In the genomic region with DNA sequence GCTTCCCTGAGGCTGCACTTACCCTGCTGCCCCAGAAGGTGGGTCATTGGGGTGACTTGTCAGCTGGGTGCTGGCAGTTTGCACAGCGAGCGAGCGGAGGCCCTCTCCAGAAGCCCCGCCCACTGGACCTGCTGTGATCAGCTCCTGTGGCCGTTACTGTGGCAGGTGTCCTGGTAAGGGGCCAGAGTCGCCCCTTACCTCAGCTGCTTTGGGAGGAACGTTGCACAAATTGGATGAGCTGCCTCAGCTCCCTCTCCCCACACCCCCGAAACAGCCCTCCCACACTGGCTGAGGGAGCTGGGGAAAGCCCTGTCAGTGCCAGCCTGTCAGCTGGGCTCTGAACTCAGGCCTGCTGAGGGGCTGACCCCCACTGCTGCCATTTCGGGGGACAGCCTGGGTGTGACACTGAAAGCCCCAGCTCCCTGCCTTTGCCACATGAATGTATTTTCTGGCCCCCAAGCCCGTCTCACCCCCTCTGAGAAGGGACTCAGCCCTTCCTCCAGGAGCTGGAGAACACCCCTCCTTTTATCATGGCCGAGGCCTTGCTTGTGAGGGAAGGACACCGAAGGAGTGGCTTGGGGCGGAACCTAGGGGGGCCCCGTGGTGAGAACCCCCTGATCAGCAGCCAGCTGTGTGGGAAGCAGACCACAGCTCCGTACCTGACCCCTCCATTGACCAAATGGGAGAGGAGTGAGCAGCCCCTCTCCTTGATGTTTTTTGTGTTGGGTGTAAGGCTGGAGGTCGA, we compare ENCODE assay signal across 8 mouse cellular contexts. TPM values are rescaled to one million over a fixed set of nuclear protein-coding genes. Genes with fewer than 3 reads are reported as not detected.
DNase-seq lines count a peak whose midpoint lies in the region; ATAC-seq and TF ChIP-seq lines count a peak whose summit lies in the region.

No protein-coding gene starts in this region.

- peaks cover 74% of the 10 kb centered on the region for H3K36me3 ChIP-seq in thymus, adult 2 months (ENCODE audit: control insufficient read depth, insufficient read depth, low read length)
- H3K36me3 ChIP-seq in heart, embryonic 15.5 days = peaks cover 79% of the 10 kb centered on the region
- H3K36me3 ChIP-seq in limb, embryonic 10.5 days = peaks cover 93% of the 10 kb centered on the region
- peaks cover 87% of the 10 kb centered on the region for H3K36me3 ChIP-seq in midbrain, embryonic 12.5 days

- DNase-seq in frontal cortex, postnatal 36 days (ENCODE audit: low spot score in 2 of 2) = no peak
- DNase-seq in thymus, postnatal 4 days = peak; percentile 68
- no peak for DNase-seq in thymus, adult 2 months
- peak; percentile 41 for DNase-seq in limb, embryonic 10.5 days (ENCODE audit: low spot score)
- no peak for DNase-seq in urinary bladder, postnatal 25 days (ENCODE audit: low spot score)

- TF ChIP-seq CTCF in thymus, adult 2 months (IDR thresholded peaks at IDR 0.05; ENCODE audit: borderline replicate concordance, control insufficient read depth, extremely low read depth, insufficient read depth, low read length, poor library complexity) = no peak

- TF ChIP-seq POLR2A in thymus, adult 2 months (IDR thresholded peaks at IDR 0.05; ENCODE audit: control insufficient read depth, extremely low read depth, insufficient read depth, low read length, poor library complexity) = no peak

- H3K4me1 ChIP-seq in thymus, adult 2 months (replicated peaks; ENCODE audit: control insufficient read depth, insufficient read depth, low read length) = peaks cover 13% of the 10 kb centered on the region
- peaks cover 47% of the 10 kb centered on the region for H3K4me1 ChIP-seq in heart, embryonic 15.5 days (replicated peaks)
- H3K4me1 ChIP-seq in limb, embryonic 10.5 days = peaks cover 37% of the 10 kb centered on the region
- peaks cover 45% of the 10 kb centered on the region for H3K4me1 ChIP-seq in midbrain, embryonic 12.5 days

- 53% methylated on average over 16 of the region's 16 CpGs for WGBS in thymus, adult 2 months
- 45% methylated on average over 16 of the region's 16 CpGs for WGBS in heart, embryonic 15.5 days
- 55% methylated on average over 16 of the region's 16 CpGs for WGBS in limb, embryonic 10.5 days
- WGBS in midbrain, embryonic 12.5 days = 41% methylated on average over 16 of the region's 16 CpGs

- no peaks in the 10 kb centered on the region for H3K27me3 ChIP-seq in thymus, adult 2 months (ENCODE audit: control insufficient read depth, insufficient read depth, low read length)
- no peaks in the 10 kb centered on the region for H3K27me3 ChIP-seq in heart, embryonic 15.5 days
- no peaks in the 10 kb centered on the region for H3K27me3 ChIP-seq in limb, embryonic 10.5 days (ENCODE audit: low read depth, poor library complexity, severe bottlenecking)
- H3K27me3 ChIP-seq in midbrain, embryonic 12.5 days = no peaks in the 10 kb centered on the region

- H3K9ac ChIP-seq in heart, embryonic 15.5 days = peak overlapping the region; percentile 7; the same call in 1 of the 2 replicates
- H3K9ac ChIP-seq in midbrain, embryonic 12.5 days (replicated peaks) = peak overlapping the region; percentile 2; the same call in 1 of the 2 replicates

- no peak overlapping the region for H3K4me2 ChIP-seq in heart, embryonic 15.5 days
- no peak overlapping the region for H3K4me2 ChIP-seq in midbrain, embryonic 12.5 days (replicated peaks)

- no peak overlapping the region for H3K27ac ChIP-seq in thymus, adult 2 months (ENCODE audit: control insufficient read depth, insufficient read depth, low read length)
- peak overlapping the region; percentile 41 for H3K27ac ChIP-seq in heart, embryonic 15.5 days
- 0 out of 2 replicates have a peak overlapping the region, but pooled peaks have one; percentile 23 for H3K27ac ChIP-seq in limb, embryonic 10.5 days
- H3K27ac ChIP-seq in midbrain, embryonic 12.5 days (replicated peaks) = peak overlapping the region; percentile 54

- H3K4me3 ChIP-seq in thymus, adult 2 months (ENCODE audit: control insufficient read depth, insufficient read depth, low read length) = no peak overlapping the region
- no peak overlapping the region for H3K4me3 ChIP-seq in heart, embryonic 15.5 days
- peak overlapping the region; percentile 22; the same call in 1 of the 2 replicates for H3K4me3 ChIP-seq in limb, embryonic 10.5 days
- no peak overlapping the region for H3K4me3 ChIP-seq in midbrain, embryonic 12.5 days

- ATAC-seq in frontal cortex, adult (ENCODE audit: low TSS enrichment) = peak; percentile 21; the same call in 1 of the 2 replicates
- no peak for ATAC-seq in heart, embryonic 15.5 days (replicated peaks; ENCODE audit: insufficient number of reproducible peaks, insufficient read depth, low FRiP score, low read depth)
- no peak for ATAC-seq in midbrain, embryonic 12.5 days (ENCODE audit: low FRiP score, low read depth)

- H3K9me3 ChIP-seq in heart, embryonic 15.5 days (replicated peaks) = no peaks in the 10 kb centered on the region
- no peaks in the 10 kb centered on the region for H3K9me3 ChIP-seq in limb, embryonic 10.5 days (replicated peaks)
- no peaks in the 10 kb centered on the region for H3K9me3 ChIP-seq in midbrain, embryonic 12.5 days

RNA-seq across cellular contexts. Expression of a gene that starts 6.7 kb away (rescaled TPM):
- polyA plus RNA-seq in thymus, adult 2 months (2012; rRNA removed) = not detected in 2 replicates
- not detected in 2 replicates for polyA plus RNA-seq in heart, embryonic 15.5 days (2015; fragmentation: Nextera tagmentation; extraction: Ambion mirVana)
- 1.5 and 2.4 TPM in 2 replicates for polyA plus RNA-seq in limb, embryonic 10.5 days (2016; fragmentation: Nextera tagmentation; extraction: Ambion mirVana)
- polyA plus RNA-seq in midbrain, embryonic 12.5 days (2016; fragmentation: Nextera tagmentation; extraction: Ambion mirVana) = 0.34 TPM in 1 of 2 replicates, not detected in the other

RNA-seq across cellular contexts. Expression of a gene that starts 6.9 kb away (rescaled TPM):
- polyA plus RNA-seq in thymus, adult 2 months (2012; rRNA removed) = 1,444 and 1,492 TPM in 2 replicates
- polyA plus RNA-seq in heart, embryonic 15.5 days (2015; fragmentation: Nextera tagmentation; extraction: Ambion mirVana) = 244 and 306 TPM in 2 replicates
- 257 and 295 TPM in 2 replicates for polyA plus RNA-seq in limb, embryonic 10.5 days (2016; fragmentation: Nextera tagmentation; extraction: Ambion mirVana)
- polyA plus RNA-seq in midbrain, embryonic 12.5 days (2016; fragmentation: Nextera tagmentation; extraction: Ambion mirVana) = 464 and 467 TPM in 2 replicates

RNA-seq across cellular contexts. Expression of a gene that starts 8.0 kb away (rescaled TPM):
- polyA plus RNA-seq in thymus, adult 2 months (2012; rRNA removed) = 83.9 and 84.3 TPM in 2 replicates
- 8.9 and 10.4 TPM in 2 replicates for polyA plus RNA-seq in heart, embryonic 15.5 days (2015; fragmentation: Nextera tagmentation; extraction: Ambion mirVana)
- 13.5 and 14.6 TPM in 2 replicates for polyA plus RNA-seq in limb, embryonic 10.5 days (2016; fragmentation: Nextera tagmentation; extraction: Ambion mirVana)
- polyA plus RNA-seq in midbrain, embryonic 12.5 days (2016; fragmentation: Nextera tagmentation; extraction: Ambion mirVana) = 20.5 and 21.1 TPM in 2 replicates

RNA-seq across cellular contexts. Expression of a gene that starts 24.0 kb away (rescaled TPM):
- polyA plus RNA-seq in thymus, adult 2 months (2012; rRNA removed) = 65.5 and 68.7 TPM in 2 replicates
- polyA plus RNA-seq in heart, embryonic 15.5 days (2015; fragmentation: Nextera tagmentation; extraction: Ambion mirVana) = 37.4 and 38.6 TPM in 2 replicates
- 53.2 and 63.4 TPM in 2 replicates for polyA plus RNA-seq in limb, embryonic 10.5 days (2016; fragmentation: Nextera tagmentation; extraction: Ambion mirVana)
- 58.0 and 58.1 TPM in 2 replicates for polyA plus RNA-seq in midbrain, embryonic 12.5 days (2016; fragmentation: Nextera tagmentation; extraction: Ambion mirVana)

RNA-seq across cellular contexts. Expression of a gene that starts 27.0 kb away (rescaled TPM):
- polyA plus RNA-seq in thymus, adult 2 months (2012; rRNA removed) = 0.20 TPM in 1 of 2 replicates, not detected in the other
- polyA plus RNA-seq in heart, embryonic 15.5 days (2015; fragmentation: Nextera tagmentation; extraction: Ambion mirVana) = 0.13 and 2.1 TPM in 2 replicates
- polyA plus RNA-seq in limb, embryonic 10.5 days (2016; fragmentation: Nextera tagmentation; extraction: Ambion mirVana) = not detected in 2 replicates
- polyA plus RNA-seq in midbrain, embryonic 12.5 days (2016; fragmentation: Nextera tagmentation; extraction: Ambion mirVana) = 89.4 and 93.1 TPM in 2 replicates

Comparison
In these comparisons a context has a peak if more than half of its experiments do, and no peak if none do; other contexts are left out.
1. DNase-seq: peak in thymus, postnatal 4 days (single experiment) and limb, embryonic 10.5 days (single experiment); none in frontal cortex, postnatal 36 days (0 of 2), thymus, adult 2 months (single experiment) and urinary bladder, postnatal 25 days (single experiment).